Mouse (Mus musculus): Measurements from ENCODE around the gene Ptpre.

GRCm38 (mm10) chr7:135650061-135650460 is 112.8 kb downstream of the Ptpre start:
- TF ChIP-seq CTCF (IDR thresholded peaks at IDR 0.05; ENCODE audit: low read depth, low read length) (no peak), GATA1 (IDR thresholded peaks at IDR 0.05; ENCODE audit: borderline replicate concordance, low read length) (no peak), TAL1 (conservative IDR thresholded peaks at IDR 0.05; ENCODE audit: low read depth, low read length) (no peak)
